ENCODE assay signal across 17 mouse cellular contexts in the genomic region with DNA sequence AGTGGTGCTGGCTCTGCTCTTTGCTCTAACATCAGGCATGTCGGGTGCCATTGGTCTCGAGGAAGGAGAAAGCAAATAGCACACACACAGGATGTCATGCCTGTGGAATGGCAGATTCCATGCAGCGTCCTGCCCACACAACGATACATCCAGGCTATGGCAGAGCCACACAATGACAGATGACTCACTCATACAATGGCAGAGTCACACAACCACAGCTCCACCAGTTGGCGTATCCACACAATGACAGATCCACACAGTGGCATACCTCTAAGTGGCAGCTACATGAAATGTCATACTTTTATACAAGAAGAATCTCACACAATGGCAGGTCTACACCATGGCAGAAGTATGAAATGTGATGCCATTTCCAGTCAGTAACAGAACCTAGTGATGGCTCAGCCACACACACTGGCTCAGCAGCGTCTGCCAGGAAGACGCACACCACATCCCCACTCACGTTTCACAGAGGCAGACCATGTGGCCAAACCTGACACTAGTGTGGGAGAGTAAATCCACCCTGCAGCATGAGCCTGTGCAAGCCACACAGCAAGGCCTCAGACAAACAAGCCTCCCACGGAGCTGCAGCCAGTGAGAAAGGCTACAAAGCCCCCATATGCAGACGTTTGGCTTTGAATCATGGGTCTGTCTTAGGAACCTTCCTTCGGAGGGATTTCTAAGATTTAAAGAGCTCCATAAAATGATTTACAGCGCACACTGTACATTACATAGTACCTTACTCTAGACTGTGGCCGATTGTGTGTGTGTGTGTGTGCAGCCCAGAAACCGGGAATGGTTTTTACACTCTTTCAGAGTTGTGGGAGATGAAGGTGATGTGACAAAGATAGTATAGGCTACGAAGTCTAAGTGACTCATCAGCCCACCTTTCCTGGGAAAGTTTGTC.
DNase-seq lines count a peak whose midpoint lies in the region; ATAC-seq and TF ChIP-seq lines count a peak whose summit lies in the region.
"Had no signal": no experiment of that assay in that cellular context is flagged by ENCODE, and none has a peak within 500 bp of the region (broad histone marks: within the 10 kb centered on the region; RNA-seq: fewer than 3 reads in every experiment).

No protein-coding gene starts in this region.

- peaks cover 6% of the 10 kb centered on the region; the same call in 1 of the 2 replicates for H3K4me1 ChIP-seq in megakaryocyte, embryonic 14.5 days
- peaks cover 25% of the 10 kb centered on the region for H3K4me1 ChIP-seq in limb, embryonic 13.5 days
- H3K4me1 ChIP-seq in hindbrain, embryonic 10.5 days (replicated peaks) = no peaks in the 10 kb centered on the region
- H3K4me1 ChIP-seq: forebrain, embryonic 12.5 days had no signal

- peak; percentile 1 for TF ChIP-seq CTCF in C2C12 (IDR thresholded peaks at IDR 0.05; ENCODE audit: control insufficient read depth, insufficient read depth, insufficient read length)

- H3K4me2 ChIP-seq in limb, embryonic 13.5 days (replicated peaks) = no peak overlapping the region
- H3K4me2 ChIP-seq: forebrain, embryonic 12.5 days; midbrain, embryonic 11.5 days had no signal

- no peak overlapping the region for H3K9ac ChIP-seq in limb, embryonic 13.5 days
- H3K9ac ChIP-seq: forebrain, embryonic 12.5 days had no signal

- peak overlapping the region; percentile 6; the same call in 1 of the 2 replicates for H3K27ac ChIP-seq in limb, embryonic 13.5 days
- H3K27ac ChIP-seq in hindbrain, embryonic 10.5 days = no peak overlapping the region
- H3K27ac ChIP-seq: forebrain, embryonic 12.5 days; gastrocnemius, adult 2 months had no signal

- peak; percentile 79 for DNase-seq in heart, adult 11 months
- no peak for DNase-seq in heart, postnatal 10 days
- no peak for DNase-seq in lung, adult 18-20 months
- no peak for DNase-seq in hindbrain, embryonic 10.5 days (ENCODE audit: low spot score)
- DNase-seq: adrenal gland, postnatal 36 days; cerebellum, adult 9-10 months; gastrocnemius, adult 2 months; heart, adult 18-20 months; kidney, postnatal 25 days; layer of hippocampus, adult 9-11 months; thymus, postnatal 14 days had no signal

- H3K4me3 ChIP-seq in megakaryocyte, embryonic 14.5 days (replicated peaks) = peak overlapping the region; percentile 19
- no peak overlapping the region for H3K4me3 ChIP-seq in C2C12 (ENCODE audit: insufficient read depth, poor library complexity, severe bottlenecking)
- no peak overlapping the region for H3K4me3 ChIP-seq in limb, embryonic 13.5 days
- no peak overlapping the region for H3K4me3 ChIP-seq in hindbrain, embryonic 10.5 days
- H3K4me3 ChIP-seq: forebrain, embryonic 12.5 days; gastrocnemius, adult 2 months had no signal

- no peaks in the 10 kb centered on the region for H3K36me3 ChIP-seq in megakaryocyte, embryonic 14.5 days (replicated peaks; ENCODE audit: low read length)
- no peaks in the 10 kb centered on the region for H3K36me3 ChIP-seq in C2C12 (ENCODE audit: control insufficient read depth, insufficient read depth)
- H3K36me3 ChIP-seq in limb, embryonic 13.5 days = no peaks in the 10 kb centered on the region
- no peaks in the 10 kb centered on the region for H3K36me3 ChIP-seq in hindbrain, embryonic 10.5 days
- H3K36me3 ChIP-seq: forebrain, embryonic 12.5 days had no signal

- H3K9me3 ChIP-seq in megakaryocyte, embryonic 14.5 days = 0 out of 2 replicates have a peak, but pooled peaks cover 2% of the 10 kb centered on the region
- H3K9me3 ChIP-seq in limb, embryonic 13.5 days = no peaks in the 10 kb centered on the region
- no peaks in the 10 kb centered on the region for H3K9me3 ChIP-seq in hindbrain, embryonic 10.5 days
- H3K9me3 ChIP-seq: forebrain, embryonic 12.5 days had no signal

- no peaks in the 10 kb centered on the region for H3K79me2 ChIP-seq in C2C12 (ENCODE audit: control insufficient read depth, insufficient read depth)

- WGBS in limb, embryonic 13.5 days = 54% methylated on average over 15 of the region's 15 CpGs
- WGBS in hindbrain, embryonic 10.5 days = 83% methylated on average over 15 of the region's 15 CpGs

- no peak for ATAC-seq in megakaryocyte, adult 5-6 weeks (ENCODE audit: poor library complexity, severe bottlenecking)
- peak; percentile 86 for ATAC-seq in limb, embryonic 13.5 days (ENCODE audit: low FRiP score, low read depth)

- peaks cover 6% of the 10 kb centered on the region for H3K27me3 ChIP-seq in megakaryocyte, embryonic 14.5 days (replicated peaks)
- H3K27me3 ChIP-seq in C2C12 (ENCODE audit: control insufficient read depth, insufficient read depth, insufficient read length) = no peaks in the 10 kb centered on the region
- H3K27me3 ChIP-seq in limb, embryonic 13.5 days = no peaks in the 10 kb centered on the region
- no peaks in the 10 kb centered on the region for H3K27me3 ChIP-seq in hindbrain, embryonic 10.5 days (ENCODE audit: insufficient read depth, poor library complexity, severe bottlenecking)
- H3K27me3 ChIP-seq: forebrain, embryonic 12.5 days had no signal

- no peaks in the 10 kb centered on the region for H3K79me3 ChIP-seq in C2C12 (ENCODE audit: low read depth)

- intact Hi-C loops in heart, postnatal 10 days (cut with DNase I) = no loop called here

- H3ac ChIP-seq in C2C12 (ENCODE audit: control insufficient read depth, insufficient read length, low read depth) = no peak overlapping the region

TF ChIP-seq in C2C12, 6 proteins besides CTCF, POLR2A, EP300 and RAD21:
- TF ChIP-seq USF1 (IDR thresholded peaks at IDR 0.05; ENCODE audit: low read depth) = no peak
- peak; percentile 51 for TF ChIP-seq FOSL1 (IDR thresholded peaks at IDR 0.05; ENCODE audit: insufficient read depth, low read length, poor library complexity, severe bottlenecking)
- no peak for TF ChIP-seq MAX (IDR thresholded peaks at IDR 0.05)
- peak; percentile 57 for TF ChIP-seq MYOD1 (IDR thresholded peaks at IDR 0.05; ENCODE audit: control insufficient read depth, insufficient read length, low read depth)
- TF ChIP-seq MYOG (IDR thresholded peaks at IDR 0.05; ENCODE audit: control insufficient read depth, extremely low read depth, insufficient read length) = no peak
- no peak for TF ChIP-seq CEBPB (IDR thresholded peaks at IDR 0.05; ENCODE audit: low read depth)
